Mouse (Mus musculus) kidney, adult 10 weeks (tissue): ENCODE measurements around the gene Ipcef1. TPM values are rescaled to one million over a fixed set of nuclear protein-coding genes. Genes with fewer than 3 reads are reported as not detected.

Experiments used
- polyA plus RNA-seq: library from polyadenylated mRNA; stranded (reverse); fragments of 350-450 nt; fragmentation: Illumina TruSeq; extraction: RNeasy Lipid Tissue Mini Kit (QIAGEN cat#74804); gene quantifications from one replicate; pipeline ENCODE4 v1.2.3, GENCODE M21; 2014; ENCODE audit warnings: low read depth, low replicate concordance

Gene Ipcef1
- 21.8 TPM for polyA plus RNA-seq

DNA sequence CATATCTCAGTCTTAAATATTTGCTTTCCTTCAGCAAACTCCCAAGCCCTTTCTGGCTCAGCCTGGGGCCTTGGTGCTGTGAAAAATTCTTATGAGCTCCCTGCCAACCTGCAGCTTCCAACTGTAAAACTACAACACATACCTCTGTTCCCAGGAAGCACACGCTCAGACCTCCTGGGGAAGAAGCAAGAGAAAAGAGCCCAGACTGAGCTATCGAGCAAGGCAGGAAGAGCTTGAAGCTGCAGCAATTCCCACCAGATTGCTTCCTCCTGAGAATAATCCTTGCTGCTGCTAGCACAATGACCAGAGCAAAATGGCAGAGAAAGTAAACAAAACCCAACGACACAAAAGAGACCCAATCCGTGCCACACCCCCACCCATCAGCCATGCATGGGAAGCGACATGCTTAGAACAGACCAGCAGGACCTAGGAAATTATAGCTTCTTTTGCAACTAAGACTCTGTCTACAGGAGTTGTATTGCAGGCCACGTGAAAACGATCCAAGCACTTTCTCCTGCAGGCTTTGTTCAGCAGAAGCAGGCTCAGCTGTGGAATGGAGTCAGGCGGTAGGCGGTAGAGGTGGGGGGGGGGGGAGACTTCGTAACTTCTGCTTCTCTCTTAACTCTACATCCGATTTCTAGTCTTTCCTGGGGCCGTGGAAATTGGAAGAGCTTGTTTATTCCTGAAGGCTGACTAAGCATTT, at the start of gene Ipcef1:
TSS of gene Ipcef1 (minus strand) at position 164 of the 703 bp plus-strand sequence.

Other genes with a start within 250 kb of the Ipcef1 start
- 11.5 TPM for gene Cnksr3, start 159.8 kb upstream of the Ipcef1 start, polyA plus RNA-seq